Mouse (Mus musculus) stomach, embryonic 15.5 days (tissue): ENCODE results near the gene Tjp1. TPM values are rescaled to one million over a fixed set of nuclear protein-coding genes. Genes with fewer than 3 reads are reported as not detected.

ENCODE experiments used
- ATAC-seq: fragments of 200-750 bp; cut with Nextera tagmentation; 2 replicates; pipeline ENCODE4 v1.8.0; 2017; ENCODE audit warnings: low read depth, moderate number of reproducible peaks, moderate TSS enrichment; ENCODE audit not compliant: insufficient read depth, low FRiP score
- H3K27ac ChIP-seq: fragments of 300-500 bp; sonication (generic); 2 replicates; pipeline ENCODE4 v1.5.1; 2015; ENCODE audit warnings: mild to moderate bottlenecking, inconsistent platforms
- H3K27me3 ChIP-seq: fragments of 300-500 bp; sonication (generic); replicated peaks from 2 replicates; pipeline ENCODE4 v1.6.1; 2015; ENCODE audit warnings: inconsistent platforms
- H3K36me3 ChIP-seq: fragments of 300-500 bp; sonication (generic); 2 replicates; pipeline ENCODE4 v1.6.1; 2015; ENCODE audit warnings: inconsistent platforms
- H3K4me1 ChIP-seq: fragments of 300-500 bp; sonication (generic); 2 replicates; pipeline ENCODE4 v1.6.1; 2015; ENCODE audit warnings: inconsistent platforms
- H3K4me2 ChIP-seq: fragments of 300-500 bp; sonication (generic); 2 replicates; pipeline ENCODE4 v1.6.1; 2015; ENCODE audit warnings: mild to moderate bottlenecking, inconsistent platforms
- H3K4me3 ChIP-seq: fragments of 300-500 bp; sonication (generic); replicated peaks from 2 replicates; pipeline ENCODE4 v1.5.1; 2015; ENCODE audit warnings: inconsistent platforms
- H3K9ac ChIP-seq: fragments of 300-500 bp; sonication (generic); 2 replicates; pipeline ENCODE4 v1.6.1; 2015; ENCODE audit warnings: inconsistent platforms
- H3K9me3 ChIP-seq: fragments of 300-500 bp; sonication (generic); 2 replicates; pipeline ENCODE4 v1.6.1; 2016; ENCODE audit warnings: inconsistent platforms
- WGBS: fragments of 180-500 bp; shearing (Covaris S2); methylation state at CpG from one replicate; pipeline ENCODE4 v1.1.7; 2015; 5-methylcytosine and 5-hydroxymethylcytosine counted together
- polyA plus RNA-seq: library from polyadenylated mRNA; unstranded; fragments of >200 nt; fragmentation: Nextera tagmentation; extraction: Ambion mirVana; gene quantifications from 2 replicates; pipeline ENCODE4 v1.2.1, GENCODE M21; 2015

Tjp1 gene
- polyA plus RNA-seq, 1 experiment from 2014 or later: 23.1 TPM

- no peaks in the 10 kb centered on the region for H3K4me1 ChIP-seq
- no peaks in the 10 kb centered on the region for H3K9me3 ChIP-seq
- no peak for ATAC-seq
- H3K4me2 ChIP-seq: no peak overlapping the region
- H3K9ac ChIP-seq: no peak overlapping the region
- WGBS: 28% methylated on average over 10 of the region's 10 CpGs
- no peaks in the 10 kb centered on the region for H3K36me3 ChIP-seq
- H3K27me3 ChIP-seq: 0 out of 2 replicates have a peak, but pooled peaks cover 5% of the 10 kb centered on the region
- no peak overlapping the region for H3K27ac ChIP-seq
- no peak overlapping the region for H3K4me3 ChIP-seq
Measured at GRCm38 (mm10) chr7:65513451-65514179, 14.0 kb downstream of the Tjp1 start.

GRCm38 (mm10) chr7:65509357-65509756 lies 18.2 kb downstream of the Tjp1 start:
- H3K27ac ChIP-seq: no peak overlapping the region
- no peaks in the 10 kb centered on the region for H3K4me1 ChIP-seq
- no peak for ATAC-seq
- 0 out of 2 replicates have a peak, but pooled peaks cover 5% of the 10 kb centered on the region for H3K27me3 ChIP-seq
- no peak overlapping the region for H3K4me3 ChIP-seq
- H3K4me2 ChIP-seq: no peak overlapping the region
- 79% methylated on average over 3 of the region's 3 CpGs for WGBS
- no peaks in the 10 kb centered on the region for H3K36me3 ChIP-seq
- H3K9me3 ChIP-seq: no peaks in the 10 kb centered on the region
- no peak overlapping the region for H3K9ac ChIP-seq

GRCm38 (mm10) chr7:65507341-65507740 lies 20.2 kb downstream of the Tjp1 start:
- Histone ChIP-seq H3K27ac (no peak overlapping the region), H3K4me1 (no peaks in the 10 kb centered on the region), H3K4me2 (no peak overlapping the region), H3K9ac (no peak overlapping the region), H3K4me3 (no peak overlapping the region), H3K36me3 (no peaks in the 10 kb centered on the region), H3K27me3 (no peaks in the 10 kb centered on the region), H3K9me3 (no peaks in the 10 kb centered on the region)
- 54% methylated on average over 5 of the region's 5 CpGs for WGBS
- ATAC-seq: no peak

GRCm38 (mm10) chr7:65502486-65503322 lies 24.9 kb downstream of the Tjp1 start:
- H3K36me3 ChIP-seq: no peaks in the 10 kb centered on the region
- H3K27ac ChIP-seq: no peak overlapping the region
- 68% methylated on average over 10 of the region's 10 CpGs for WGBS
- H3K4me2 ChIP-seq: no peak overlapping the region
- H3K4me3 ChIP-seq: no peak overlapping the region
- H3K4me1 ChIP-seq: no peaks in the 10 kb centered on the region
- no peaks in the 10 kb centered on the region for H3K27me3 ChIP-seq
- no peaks in the 10 kb centered on the region for H3K9me3 ChIP-seq
- H3K9ac ChIP-seq: no peak overlapping the region
- no peak for ATAC-seq

GRCm38 (mm10) chr7:65500746-65501145 lies 26.8 kb downstream of the Tjp1 start:
- Histone ChIP-seq H3K9me3 (no peaks in the 10 kb centered on the region), H3K27me3 (no peaks in the 10 kb centered on the region), H3K9ac (no peak overlapping the region), H3K4me3 (no peak overlapping the region), H3K36me3 (no peaks in the 10 kb centered on the region), H3K4me2 (no peak overlapping the region), H3K27ac (no peak overlapping the region), H3K4me1 (no peaks in the 10 kb centered on the region)
- WGBS: 46% methylated on average over 7 of the region's 7 CpGs
- ATAC-seq: no peak

GRCm38 (mm10) chr7:65497733-65498583 lies 29.6 kb downstream of the Tjp1 start:
- Histone ChIP-seq H3K36me3 (no peaks in the 10 kb centered on the region), H3K9me3 (no peaks in the 10 kb centered on the region), H3K4me2 (no peak overlapping the region), H3K27me3 (no peaks in the 10 kb centered on the region), H3K9ac (no peak overlapping the region), H3K4me3 (no peak overlapping the region), H3K4me1 (no peaks in the 10 kb centered on the region), H3K27ac (no peak overlapping the region)
- 0 out of 2 replicates have a peak, but pooled peaks have one; percentile 53 for ATAC-seq
- WGBS: 51% methylated on average over 12 of the region's 12 CpGs

- peaks cover 5% of the 10 kb centered on the region; the same call in 1 of the 2 replicates for H3K4me1 ChIP-seq
- H3K27ac ChIP-seq: no peak overlapping the region
- ATAC-seq: no peak
- 73% methylated on average over 7 of the region's 7 CpGs for WGBS
- H3K9me3 ChIP-seq: no peaks in the 10 kb centered on the region
- H3K9ac ChIP-seq: no peak overlapping the region
- H3K4me3 ChIP-seq: no peak overlapping the region
- H3K27me3 ChIP-seq: no peaks in the 10 kb centered on the region
- H3K4me2 ChIP-seq: no peak overlapping the region
- no peaks in the 10 kb centered on the region for H3K36me3 ChIP-seq
Measured at GRCm38 (mm10) chr7:65490526-65490925, 37.1 kb downstream of the Tjp1 start.

GRCm38 (mm10) chr7:65489742-65490141 lies 37.8 kb downstream of the Tjp1 start:
- no peak for ATAC-seq
- Histone ChIP-seq H3K36me3 (no peaks in the 10 kb centered on the region), H3K27me3 (no peaks in the 10 kb centered on the region), H3K9me3 (no peaks in the 10 kb centered on the region), H3K27ac (no peak overlapping the region), H3K4me3 (no peak overlapping the region), H3K4me2 (no peak overlapping the region), H3K4me1 (peaks cover 5% of the 10 kb centered on the region; the same call in 1 of the 2 replicates), H3K9ac (no peak overlapping the region)
- 74% methylated on average over 9 of the region's 9 CpGs for WGBS

- H3K4me2 ChIP-seq: no peak overlapping the region
- no peaks in the 10 kb centered on the region for H3K36me3 ChIP-seq
- no peak for ATAC-seq
- no peaks in the 10 kb centered on the region for H3K9me3 ChIP-seq
- 85% methylated on average over 6 of the region's 6 CpGs for WGBS
- H3K27ac ChIP-seq: no peak overlapping the region
- no peak overlapping the region for H3K9ac ChIP-seq
- H3K4me3 ChIP-seq: no peak overlapping the region
- H3K27me3 ChIP-seq: no peaks in the 10 kb centered on the region
- peaks cover 5% of the 10 kb centered on the region; the same call in 1 of the 2 replicates for H3K4me1 ChIP-seq
Measured at GRCm38 (mm10) chr7:65489195-65489594, 38.4 kb downstream of the Tjp1 start.

GRCm38 (mm10) chr7:65486259-65486681 lies 41.3 kb downstream of the Tjp1 start:
- ATAC-seq: peak; percentile 65; the same call in 1 of the 2 replicates
- peak overlapping the region; percentile 19 for H3K4me3 ChIP-seq

GRCm38 (mm10) chr7:65484170-65484778 lies 43.3 kb downstream of the Tjp1 start:
- Histone ChIP-seq H3K27me3 (no peaks in the 10 kb centered on the region), H3K27ac (no peak overlapping the region), H3K4me3 (no peak overlapping the region), H3K4me1 (peaks cover 5% of the 10 kb centered on the region; the same call in 1 of the 2 replicates), H3K4me2 (no peak overlapping the region), H3K36me3 (no peaks in the 10 kb centered on the region), H3K9ac (no peak overlapping the region), H3K9me3 (no peaks in the 10 kb centered on the region)
- WGBS: 48% methylated on average over 5 of the region's 5 CpGs
- no peak; the same call in 1 of the 2 replicates for ATAC-seq

More at GRCm38 (mm10) chr7:65486259-65486681, 41.3 kb downstream of the Tjp1 start:
- Histone ChIP-seq H3K9ac (no peak overlapping the region), H3K36me3 (no peaks in the 10 kb centered on the region), H3K27ac (no peak overlapping the region), H3K27me3 (no peaks in the 10 kb centered on the region), H3K4me2 (peak overlapping the region; percentile 48), H3K4me1 (peaks cover 5% of the 10 kb centered on the region; the same call in 1 of the 2 replicates), H3K9me3 (no peaks in the 10 kb centered on the region)
- WGBS: 5% methylated on average over 13 of the region's 13 CpGs
